Mouse (Mus musculus) intestine, embryonic 14.5 days (tissue): Measurements from ENCODE around the gene B4galt5. TPM values are rescaled to one million over a fixed set of nuclear protein-coding genes. Genes with fewer than 3 reads are reported as not detected.
"Not testable (repeated sequence)": the region's sequence is repeated elsewhere in the genome, so short reads cannot be mapped to it uniquely, and the experiment has no call there.

Source experiments
- ATAC-seq: fragments of 200-750 bp; cut with Nextera tagmentation; replicated peaks from 2 replicates; pipeline ENCODE4 v1.8.0; 2017; ENCODE audit warnings: low read depth, moderate number of reproducible peaks, moderate TSS enrichment, moderate library complexity; ENCODE audit not compliant: low FRiP score, low TSS enrichment
- DNase-seq: peaks from one replicate; pipeline ENCODE4 v3.0.0-alpha.2; 2018; ENCODE audit warnings: low spot score
- H3K27ac ChIP-seq: fragments of 300-500 bp; sonication (generic); 2 replicates; pipeline ENCODE4 v1.5.1; 2014; ENCODE audit warnings: low read depth, mild to moderate bottlenecking, control low read depth
- H3K27me3 ChIP-seq: fragments of 300-500 bp; sonication (generic); replicated peaks from 2 replicates; pipeline ENCODE4 v1.6.1; 2014; ENCODE audit warnings: low read length, control low read depth; ENCODE audit not compliant: control insufficient read depth, insufficient read depth
- H3K36me3 ChIP-seq: fragments of 300-500 bp; sonication (generic); 2 replicates; pipeline ENCODE4 v1.6.1; 2014; ENCODE audit warnings: low read length, control low read depth; ENCODE audit not compliant: control insufficient read depth, insufficient read depth
- H3K4me1 ChIP-seq: fragments of 300-500 bp; sonication (generic); replicated peaks from 2 replicates; pipeline ENCODE4 v1.6.1; 2014; ENCODE audit warnings: low read length, control low read depth, mixed read lengths; ENCODE audit not compliant: control insufficient read depth, insufficient read depth
- H3K4me2 ChIP-seq: fragments of 300-500 bp; sonication (generic); 2 replicates; pipeline ENCODE4 v1.6.1; 2014; ENCODE audit warnings: low read length
- H3K4me3 ChIP-seq: fragments of 300-500 bp; sonication (generic); 2 replicates; pipeline ENCODE4 v1.5.1; 2014; ENCODE audit warnings: low read depth, low read length, control low read depth, mixed read lengths
- H3K9ac ChIP-seq: fragments of 300-500 bp; sonication (generic); 2 replicates; pipeline ENCODE4 v1.6.1; 2014; ENCODE audit warnings: mild to moderate bottlenecking, low read length
- H3K9me3 ChIP-seq: fragments of 300-500 bp; sonication (generic); 2 replicates; pipeline ENCODE4 v1.6.1; 2016; ENCODE audit warnings: low read length, control low read depth; ENCODE audit not compliant: control insufficient read depth
- WGBS: fragments of 180-500 bp; shearing (Covaris S2); extraction: QIAGEN DNeasy Blood & Tissue Kit; methylation state at CpG from one replicate; pipeline ENCODE4 v1.1.7; 2014; 5-methylcytosine and 5-hydroxymethylcytosine counted together
- polyA plus RNA-seq: library from polyadenylated mRNA; unstranded; fragments of >200 nt; fragmentation: Nextera tagmentation; extraction: Ambion mirVana; gene quantifications from 2 replicates; pipeline ENCODE4 v1.2.1, GENCODE M21; 2014

Gene B4galt5
- 9.6 and 10.6 TPM in 2 replicates for polyA plus RNA-seq

GRCm38 (mm10) chr2:167348376-167349282, at the start of gene B4galt5:
Gene B4galt5 (minus strand): TSS chr2:167349183.
- Histone ChIP-seq H3K9me3 (no peaks in the 10 kb centered on the region), H3K4me2 (peak within 1 kb of the TSS; percentile 90), H3K27me3 (0 out of 2 replicates have a peak, but pooled peaks cover 3% of the 10 kb centered on the region), H3K4me3 (peak within 1 kb of the TSS; percentile 83), H3K4me1 (peaks cover 20% of the 10 kb centered on the region), H3K9ac (peak within 1 kb of the TSS; percentile 88), H3K36me3 (no peaks in the 10 kb centered on the region), H3K27ac (peak within 1 kb of the TSS; percentile 67)
- DNase-seq (peak; percentile 76), ATAC-seq (peak; percentile 7; the same call in 1 of the 2 replicates)
- under 1% methylated on average over 89 of the region's 111 CpGs for WGBS

DNA sequence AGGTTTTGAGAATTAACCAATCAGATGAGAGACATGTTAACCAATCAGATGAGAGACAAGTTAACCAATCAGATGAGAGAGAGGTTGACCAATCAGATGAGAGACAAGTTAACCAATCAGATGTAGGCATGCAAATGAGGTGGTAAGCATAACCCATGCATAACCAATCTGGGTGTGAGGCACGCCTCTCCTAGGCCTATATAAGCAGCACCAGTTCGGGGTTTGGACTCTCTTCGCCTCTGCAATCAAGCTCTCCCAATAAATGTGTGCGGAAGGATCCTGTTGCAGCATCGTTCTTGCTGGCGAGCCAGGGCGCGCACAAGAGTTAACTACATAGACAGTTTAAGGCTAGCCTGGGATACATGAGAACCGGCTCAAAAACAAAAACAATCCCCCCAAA, 47.4 kb upstream of the B4galt5 start:
- not testable (repeated sequence) for H3K4me1 ChIP-seq, H3K9ac ChIP-seq, H3K36me3 ChIP-seq, DNase-seq, H3K4me3 ChIP-seq, ATAC-seq, H3K27ac ChIP-seq, H3K27me3 ChIP-seq, H3K9me3 ChIP-seq, H3K4me2 ChIP-seq
- WGBS, result 94% methylated on average over 9 of the region's 9 CpGs

DNA sequence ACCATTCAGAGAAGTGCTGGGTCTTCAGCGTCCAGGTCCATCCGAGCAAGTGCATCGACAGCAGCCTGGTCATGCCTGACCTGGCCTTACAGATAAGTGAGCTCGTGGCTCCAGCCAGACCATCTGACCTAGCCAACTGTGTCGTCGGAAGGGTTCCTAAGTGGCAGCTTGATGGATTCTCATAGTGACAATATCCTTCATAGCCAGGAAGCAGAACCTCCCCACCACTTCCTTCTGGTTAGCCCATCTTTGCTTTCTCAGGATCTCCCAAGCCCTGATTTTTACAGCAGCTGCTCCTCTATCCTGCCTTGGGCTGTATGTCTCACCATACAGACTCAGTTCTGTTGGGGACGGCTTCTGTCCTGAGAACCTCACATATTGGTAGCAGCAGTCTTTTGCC, 45.4 kb upstream of the B4galt5 start:
- ATAC-seq (no peak), DNase-seq (no peak)
- Histone ChIP-seq H3K27ac (no peak overlapping the region), H3K9ac (no peak overlapping the region), H3K9me3 (0 out of 2 replicates have a peak, but pooled peaks cover 5% of the 10 kb centered on the region), H3K36me3 (no peaks in the 10 kb centered on the region), H3K4me1 (no peaks in the 10 kb centered on the region), H3K4me3 (no peak overlapping the region), H3K4me2 (no peak overlapping the region), H3K27me3 (no peaks in the 10 kb centered on the region)
- 71% methylated on average over 7 of the region's 7 CpGs for WGBS

- Histone ChIP-seq H3K9ac (no peak overlapping the region), H3K9me3 (0 out of 2 replicates have a peak, but pooled peaks cover 5% of the 10 kb centered on the region), H3K27ac (no peak overlapping the region), H3K36me3 (no peaks in the 10 kb centered on the region), H3K4me2 (no peak overlapping the region), H3K27me3 (no peaks in the 10 kb centered on the region), H3K4me1 (0 out of 2 replicates have a peak, but pooled peaks cover 7% of the 10 kb centered on the region), H3K4me3 (no peak overlapping the region)
- ATAC-seq, result no peak
- WGBS, result 77% methylated on average over 6 of the region's 6 CpGs
- no peak for DNase-seq
Observed at GRCm38 (mm10) chr2:167386998-167387397, 38.0 kb upstream of the B4galt5 start.

DNA sequence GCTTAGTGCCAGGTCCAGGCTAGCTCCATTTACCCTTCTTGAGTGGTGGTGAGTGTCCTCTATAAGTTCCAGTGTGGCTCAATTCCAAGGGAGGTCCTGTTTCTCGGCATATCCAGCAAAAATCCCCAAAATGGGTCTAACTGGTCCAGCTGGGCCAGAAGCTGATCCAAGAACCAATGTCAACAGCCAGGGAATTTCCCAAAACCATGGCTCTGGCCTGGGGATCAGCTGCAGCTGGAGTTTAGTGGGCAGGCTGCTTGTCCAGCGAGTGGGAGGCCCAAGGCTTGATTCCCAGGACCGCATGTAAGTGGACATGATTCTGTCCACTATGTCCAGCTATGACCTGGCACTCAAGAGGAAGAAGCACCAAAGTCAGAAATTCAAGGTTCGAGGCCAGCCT, 37.5 kb upstream of the B4galt5 start:
- no peaks in the 10 kb centered on the region for H3K36me3 ChIP-seq
- no peak overlapping the region for H3K9ac ChIP-seq
- DNase-seq, result no peak
- no peaks in the 10 kb centered on the region for H3K27me3 ChIP-seq
- H3K4me1 ChIP-seq, result 0 out of 2 replicates have a peak, but pooled peaks cover 7% of the 10 kb centered on the region
- WGBS, result 88% methylated on average over 4 of the region's 4 CpGs
- ATAC-seq, result no peak
- no peak overlapping the region for H3K27ac ChIP-seq
- 0 out of 2 replicates have a peak, but pooled peaks cover 5% of the 10 kb centered on the region for H3K9me3 ChIP-seq
- no peak overlapping the region for H3K4me3 ChIP-seq
- H3K4me2 ChIP-seq, result no peak overlapping the region

GRCm38 (mm10) chr2:167383666-167384083, 34.7 kb upstream of the B4galt5 start:
- Histone ChIP-seq H3K4me1 (peaks cover 17% of the 10 kb centered on the region; the same call in 1 of the 2 replicates), H3K27ac (no peak overlapping the region), H3K9ac (no peak overlapping the region), H3K27me3 (no peaks in the 10 kb centered on the region), H3K36me3 (no peaks in the 10 kb centered on the region), H3K4me3 (no peak overlapping the region), H3K4me2 (no peak overlapping the region), H3K9me3 (no peaks in the 10 kb centered on the region)
- 61% methylated on average over 13 of the region's 13 CpGs for WGBS
- no peak for DNase-seq
- ATAC-seq, result peak; percentile 42; the same call in 1 of the 2 replicates

- no peaks in the 10 kb centered on the region for H3K9me3 ChIP-seq
- no peak for DNase-seq
Observed at GRCm38 (mm10) chr2:167382389-167382788, 33.4 kb upstream of the B4galt5 start.

DNA sequence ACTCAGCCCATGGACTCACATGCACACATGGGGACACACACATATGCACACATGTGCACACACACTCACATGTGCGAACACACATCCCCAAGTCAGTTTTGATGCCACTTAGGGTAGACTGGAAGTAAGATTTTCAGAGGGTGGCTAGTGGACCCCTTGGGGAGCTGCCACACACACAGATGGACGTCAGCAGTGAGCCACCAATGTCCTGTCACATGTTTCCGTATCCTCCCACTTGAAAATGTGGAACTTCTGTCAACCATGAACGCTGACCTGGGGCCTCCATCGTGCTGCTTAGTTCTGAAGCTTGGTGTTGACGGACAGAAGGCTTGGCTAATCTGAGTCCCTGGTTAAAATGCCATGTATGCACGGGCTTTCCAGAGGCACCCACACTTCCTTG, 32.6 kb upstream of the B4galt5 start:
- H3K4me1 ChIP-seq, result peaks cover 25% of the 10 kb centered on the region; the same call in 1 of the 2 replicates
- no peaks in the 10 kb centered on the region for H3K27me3 ChIP-seq
- DNase-seq, result no peak
- H3K4me2 ChIP-seq, result no peak overlapping the region
- no peak overlapping the region for H3K27ac ChIP-seq
- no peak overlapping the region for H3K9ac ChIP-seq
- H3K36me3 ChIP-seq, result no peaks in the 10 kb centered on the region
- WGBS, result 83% methylated on average over 7 of the region's 7 CpGs
- ATAC-seq, result no peak
- no peaks in the 10 kb centered on the region for H3K9me3 ChIP-seq
- no peak overlapping the region for H3K4me3 ChIP-seq

More at GRCm38 (mm10) chr2:167382389-167382788, 33.4 kb upstream of the B4galt5 start:
- Histone ChIP-seq H3K4me3 (no peak overlapping the region), H3K27ac (no peak overlapping the region), H3K9ac (no peak overlapping the region), H3K4me1 (peaks cover 25% of the 10 kb centered on the region; the same call in 1 of the 2 replicates), H3K27me3 (no peaks in the 10 kb centered on the region), H3K4me2 (no peak overlapping the region), H3K36me3 (no peaks in the 10 kb centered on the region)
- WGBS, result 84% methylated on average over 7 of the region's 7 CpGs
- ATAC-seq, result no peak
